ENCODE assay signal across 11 mouse cellular contexts in the genomic region with DNA sequence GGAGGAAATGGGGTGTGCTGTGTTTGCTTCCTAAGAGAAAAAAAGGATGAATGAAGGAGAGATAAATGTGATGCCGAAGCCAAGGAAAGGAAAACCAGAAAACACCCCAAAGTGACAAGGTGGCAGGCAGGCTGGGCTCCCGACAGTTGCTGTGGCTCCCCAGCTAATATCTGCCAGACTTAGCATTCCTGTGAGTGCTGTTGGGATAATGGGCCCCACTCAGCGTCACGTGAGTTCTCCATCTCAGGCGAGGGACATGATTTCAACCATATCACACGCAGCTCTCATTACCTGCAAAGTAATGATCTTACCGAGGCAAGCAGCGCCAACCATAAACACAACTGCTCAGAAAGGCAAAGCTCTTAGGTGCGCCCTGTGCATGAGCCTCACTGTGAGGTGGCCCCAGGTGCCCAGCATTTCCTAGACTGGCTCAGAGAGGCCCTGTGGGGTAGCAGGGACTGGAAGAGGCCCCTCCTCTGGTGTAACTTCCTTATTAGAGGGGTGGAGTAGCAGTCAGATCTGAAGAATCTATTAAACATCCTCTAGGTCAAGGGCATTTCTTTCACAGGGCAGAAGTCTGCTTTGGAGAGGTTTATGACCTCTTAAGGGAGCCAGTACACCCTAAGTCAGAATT. TPM values are rescaled to one million over a fixed set of nuclear protein-coding genes. Genes with fewer than 3 reads are reported as not detected.
DNase-seq lines count a peak whose midpoint lies in the region; ATAC-seq and TF ChIP-seq lines count a peak whose summit lies in the region.
"Had no signal": no experiment of that assay in that cellular context is flagged by ENCODE, and none has a peak within 500 bp of the region (broad histone marks: within the 10 kb centered on the region; RNA-seq: fewer than 3 reads in every experiment).

No protein-coding gene starts in this region.

- peak overlapping the region; percentile 46 for H3K27ac ChIP-seq in hindbrain, embryonic 10.5 days
- no peak overlapping the region for H3K27ac ChIP-seq in hindbrain, embryonic 11.5 days (ENCODE audit: low read depth, low read length)
- H3K27ac ChIP-seq in thymus, adult 2 months (ENCODE audit: control insufficient read depth, insufficient read depth, low read length) = no peak overlapping the region
- H3K27ac ChIP-seq: liver, embryonic 12.5 days had no signal

- no peak for ATAC-seq in hindbrain, embryonic 11.5 days (ENCODE audit: low FRiP score)
- ATAC-seq in common myeloid progenitor, adult 5-6 weeks (replicated peaks; ENCODE audit: low read depth, poor library complexity, severe bottlenecking) = peak; percentile 48; the same call in 1 of the 2 replicates
- ATAC-seq in hematopoietic stem cell, adult 5-6 weeks (replicated peaks in 1 of 2; ENCODE audit: insufficient read depth in 1 of 2, low FRiP score in 2 of 2, low TSS enrichment in 1 of 2, low read depth in 1 of 2, poor library complexity in 2 of 2, severe bottlenecking in 2 of 2) = peak; percentile 55 to 62; a peak in 2 of 4 replicates
- peak; percentile 50 for ATAC-seq in megakaryocyte progenitor cell, adult 5-6 weeks (replicated peaks; ENCODE audit: poor library complexity)
- ATAC-seq: liver, embryonic 12.5 days had no signal

- H3K9me3 ChIP-seq in hindbrain, embryonic 10.5 days = peaks cover 20% of the 10 kb centered on the region
- no peaks in the 10 kb centered on the region for H3K9me3 ChIP-seq in hindbrain, embryonic 11.5 days (ENCODE audit: control insufficient read depth, low read length)
- H3K9me3 ChIP-seq: liver, embryonic 12.5 days had no signal

- no peak overlapping the region for H3K4me2 ChIP-seq in hindbrain, embryonic 11.5 days (replicated peaks; ENCODE audit: low read depth, low read length)
- H3K4me2 ChIP-seq: liver, embryonic 12.5 days had no signal

- H3K9ac ChIP-seq in hindbrain, embryonic 11.5 days (ENCODE audit: low read depth, low read length) = no peak overlapping the region
- H3K9ac ChIP-seq: liver, embryonic 12.5 days had no signal

- no peak for DNase-seq in hindbrain, embryonic 10.5 days (ENCODE audit: low spot score)
- DNase-seq in hindbrain, embryonic 11.5 days (ENCODE audit: low spot score) = no peak
- DNase-seq in adrenal gland, postnatal 14 days = no peak
- DNase-seq in thymus, adult 2 months = no peak
- no peak for DNase-seq in cerebellum, adult 9-10 months
- DNase-seq: adrenal gland, postnatal 25 days; spleen, adult 18-20 months had no signal

- no peak for TF ChIP-seq POLR2A in thymus, adult 2 months (IDR thresholded peaks at IDR 0.05; ENCODE audit: control insufficient read depth, extremely low read depth, insufficient read depth, low read length, poor library complexity)

- no peak for TF ChIP-seq CTCF in thymus, adult 2 months (IDR thresholded peaks at IDR 0.05; ENCODE audit: borderline replicate concordance, control insufficient read depth, extremely low read depth, insufficient read depth, low read length, poor library complexity)

- 42% methylated on average over 9 of the region's 9 CpGs for WGBS in hindbrain, embryonic 10.5 days
- WGBS in hindbrain, embryonic 11.5 days = 45% methylated on average over 9 of the region's 9 CpGs
- 41% methylated on average over 9 of the region's 9 CpGs for WGBS in thymus, adult 2 months

- H3K27me3 ChIP-seq in hindbrain, embryonic 10.5 days (ENCODE audit: insufficient read depth, poor library complexity, severe bottlenecking) = no peaks in the 10 kb centered on the region
- H3K27me3 ChIP-seq in hindbrain, embryonic 11.5 days (ENCODE audit: control insufficient read depth, insufficient read depth, low read length) = no peaks in the 10 kb centered on the region
- H3K27me3 ChIP-seq in thymus, adult 2 months (ENCODE audit: control insufficient read depth, insufficient read depth, low read length) = no peaks in the 10 kb centered on the region

- peaks cover 42% of the 10 kb centered on the region for H3K4me1 ChIP-seq in hindbrain, embryonic 10.5 days (replicated peaks)
- H3K4me1 ChIP-seq in hindbrain, embryonic 11.5 days (replicated peaks; ENCODE audit: control insufficient read depth, insufficient read depth, low read length) = peaks cover 17% of the 10 kb centered on the region
- peaks cover 11% of the 10 kb centered on the region for H3K4me1 ChIP-seq in thymus, adult 2 months (replicated peaks; ENCODE audit: control insufficient read depth, insufficient read depth, low read length)

- no peak overlapping the region for H3K4me3 ChIP-seq in hindbrain, embryonic 10.5 days
- H3K4me3 ChIP-seq in hindbrain, embryonic 11.5 days (ENCODE audit: low read depth, low read length) = no peak overlapping the region
- H3K4me3 ChIP-seq in thymus, adult 2 months (ENCODE audit: control insufficient read depth, insufficient read depth, low read length) = no peak overlapping the region
- H3K4me3 ChIP-seq: liver, embryonic 12.5 days had no signal

- H3K36me3 ChIP-seq in hindbrain, embryonic 10.5 days = peaks cover 21% of the 10 kb centered on the region
- no peaks in the 10 kb centered on the region for H3K36me3 ChIP-seq in hindbrain, embryonic 11.5 days (ENCODE audit: control insufficient read depth, insufficient read depth, low read length)
- H3K36me3 ChIP-seq in thymus, adult 2 months (ENCODE audit: control insufficient read depth, insufficient read depth, low read length) = no peaks in the 10 kb centered on the region
- H3K36me3 ChIP-seq: liver, embryonic 12.5 days had no signal

RNA-seq across cellular contexts. Expression of a gene that starts 41.9 kb away (rescaled TPM):
- 52.3 and 71.6 TPM in 2 replicates for polyA plus RNA-seq in hindbrain, embryonic 10.5 days (2016; fragmentation: Nextera tagmentation; extraction: Ambion mirVana)
- polyA plus RNA-seq in hindbrain, embryonic 11.5 days (2014; fragmentation: Nextera tagmentation; extraction: Ambion mirVana) = 55.4 and 72.3 TPM in 2 replicates
- 4.1 and 6.6 TPM in 2 replicates for total RNA-seq in common myeloid progenitor, adult 5-6 weeks (2017)
- total RNA-seq in hematopoietic stem cell, adult 5-6 weeks (2017) = 10.8 and 15.1 TPM in 2 replicates
- total RNA-seq in megakaryocyte progenitor cell, adult 5-6 weeks (2015) = 20.1 and 24.8 TPM in 2 replicates
- total RNA-seq in megakaryocyte progenitor cell, adult 5-6 weeks (2017) = 6.5 and 8.2 TPM in 2 replicates
- total RNA-seq in adrenal gland, postnatal 14 days (2021) = 14.7 and 19.2 TPM in 2 replicates
- 22.8 and 25.8 TPM in 2 replicates for polyA plus RNA-seq in thymus, adult 2 months (2012; rRNA removed)
